Mouse (Mus musculus) gastrocnemius, postnatal 25 days (tissue): ENCODE measurements around the gene Pdpn. TPM values are rescaled to one million over a fixed set of nuclear protein-coding genes. Genes with fewer than 3 reads are reported as not detected.

Source experiments
- DNase-seq: peaks from one replicate; pipeline ENCODE4 v3.0.0; 2022
- total RNA-seq, 2 experiments: library from RNA; stranded (reverse); gene quantifications; 1 replicate in 1 of 2; 2 replicates in 1 of 2; pipeline ENCODE4 v1.2.3; 2021

Pdpn gene
- total RNA-seq, 2 experiments from 2014 or later: 9.5 to 11.5 TPM

DNA sequence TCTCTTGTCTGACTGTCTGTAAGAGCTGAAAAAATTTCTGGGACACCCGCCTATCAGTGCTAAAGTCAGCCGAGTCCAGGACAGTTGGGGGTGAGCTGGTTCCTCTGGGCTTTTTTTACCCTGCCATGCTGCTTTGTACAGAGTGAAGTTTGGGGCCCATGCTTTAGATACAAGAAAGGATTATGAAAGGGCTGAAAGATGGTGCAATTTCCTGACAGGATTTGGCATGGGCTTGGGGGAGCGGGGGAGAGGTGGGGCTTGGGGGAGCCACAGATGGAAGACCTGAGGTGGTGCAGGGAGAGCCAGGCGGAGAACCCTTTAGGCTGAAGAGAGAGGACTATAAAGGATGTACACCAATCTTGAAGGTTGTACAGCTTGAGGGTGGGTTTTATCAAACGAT, 60.2 kb downstream of the Pdpn start:
- DNase-seq: no peak

GRCm38 (mm10) chr4:143238241-143239031, 60.9 kb downstream of the Pdpn start:
- DNase-seq: no peak

- DNase-seq: no peak
These were observed 67.5 kb downstream of the Pdpn start for GRCm38 (mm10) chr4:143231790-143232422.

GRCm38 (mm10) chr4:143231110-143231509, 68.3 kb downstream of the Pdpn start:
- no peak for DNase-seq

GRCm38 (mm10) chr4:143227976-143228375, 71.4 kb downstream of the Pdpn start:
- DNase-seq: no peak

- DNase-seq: no peak
These were observed 73.5 kb downstream of the Pdpn start for GRCm38 (mm10) chr4:143225886-143226285.

DNA sequence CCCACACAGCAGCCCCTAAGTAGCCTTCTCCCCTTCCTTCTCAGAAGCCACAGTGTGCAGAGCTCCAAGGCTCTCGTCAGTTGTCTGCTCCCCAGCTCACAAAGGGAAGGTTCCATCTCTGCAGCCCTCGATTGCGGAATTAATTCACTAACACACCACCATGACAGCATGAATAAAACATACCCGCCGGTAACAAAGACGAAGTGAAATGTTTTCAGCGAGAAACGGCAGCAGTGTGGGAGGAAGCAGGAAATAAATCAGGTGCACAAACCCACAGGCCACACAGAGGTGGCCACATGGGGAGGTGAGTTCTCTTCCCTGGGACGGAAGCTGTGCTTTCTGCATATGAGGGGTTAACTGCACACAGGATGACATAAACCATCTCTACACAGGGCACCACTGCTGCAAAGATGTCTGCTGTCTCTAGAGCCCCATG, 80.0 kb downstream of the Pdpn start:
- no peak for DNase-seq

GRCm38 (mm10) chr4:143218858-143219257, 80.5 kb downstream of the Pdpn start:
- DNase-seq: no peak

Other genes with a start within 250 kb of the Pdpn start
- gene Prdm2, start 86.6 kb downstream of the Pdpn start, total RNA-seq: 10 to 100 TPM; 16.2 to 21.1 TPM
- gene Lrrc38, start 50.2 kb upstream of the Pdpn start, total RNA-seq: 10 to 100 TPM; 22.7 to 26.8 TPM
- gene Pramel1, start 94.9 kb upstream of the Pdpn start, total RNA-seq: not detected
- 1 to 10 TPM; 6.3 to 6.5 TPM for gene Pramef8, start 112.9 kb upstream of the Pdpn start, total RNA-seq
- not detected for gene Oog4, start 150.8 kb upstream of the Pdpn start, total RNA-seq
- gene Gm13043, start 211.8 kb upstream of the Pdpn start, total RNA-seq: not detected
- gene Gm13040, start 236.4 kb upstream of the Pdpn start, total RNA-seq: not detected